Comparison of ENCODE assay signal across 14 mouse cellular contexts in genomic region chr9:35127147-35127546, GRCm38 (mm10). TPM values are rescaled to one million over a fixed set of nuclear protein-coding genes. Genes with fewer than 3 reads are reported as not detected.
DNase-seq lines count a peak whose midpoint lies in the region; ATAC-seq and TF ChIP-seq lines count a peak whose summit lies in the region.
"Had no signal": no experiment of that assay in that cellular context is flagged by ENCODE, and none has a peak within 500 bp of the region (broad histone marks: within the 10 kb centered on the region; RNA-seq: fewer than 3 reads in every experiment).

No protein-coding gene starts in this region.

- no peaks in the 10 kb centered on the region; the same call in 1 of the 2 replicates for H3K4me1 ChIP-seq in kidney, embryonic 16.5 days (ENCODE audit: insufficient read depth, low read length)
- peaks cover 20% of the 10 kb centered on the region for H3K4me1 ChIP-seq in heart, postnatal 0 days (ENCODE audit: control insufficient read depth, insufficient read depth)
- no peaks in the 10 kb centered on the region for H3K4me1 ChIP-seq in neural tube, embryonic 15.5 days
- H3K4me1 ChIP-seq: limb, embryonic 10.5 days had no signal

- TF ChIP-seq CTCF in heart, postnatal 0 days (IDR thresholded peaks at IDR 0.05; ENCODE audit: low read depth) = no peak

- no peak overlapping the region for H3K4me3 ChIP-seq in kidney, embryonic 16.5 days (ENCODE audit: low read length)
- H3K4me3 ChIP-seq in heart, postnatal 0 days (ENCODE audit: low read depth, low read length) = no peak overlapping the region
- H3K4me3 ChIP-seq in neural tube, embryonic 15.5 days (replicated peaks) = no peak overlapping the region
- H3K4me3 ChIP-seq: limb, embryonic 10.5 days had no signal

- WGBS in kidney, embryonic 16.5 days = 69% methylated on average over 6 of the region's 6 CpGs
- WGBS in heart, postnatal 0 days = 63% methylated on average over 6 of the region's 6 CpGs
- WGBS in neural tube, embryonic 15.5 days = 85% methylated on average over 6 of the region's 6 CpGs

- no peaks in the 10 kb centered on the region for H3K27me3 ChIP-seq in kidney, embryonic 16.5 days (ENCODE audit: insufficient read depth, low read length)
- no peaks in the 10 kb centered on the region for H3K27me3 ChIP-seq in heart, postnatal 0 days (ENCODE audit: control insufficient read depth, insufficient read depth, low read length)
- no peaks in the 10 kb centered on the region for H3K27me3 ChIP-seq in neural tube, embryonic 15.5 days (replicated peaks)

- no peak for ATAC-seq in kidney, embryonic 16.5 days (ENCODE audit: low FRiP score, low TSS enrichment)
- no peak for ATAC-seq in heart, postnatal 0 days (ENCODE audit: insufficient read depth, low read depth)
- ATAC-seq in neural tube, embryonic 15.5 days (ENCODE audit: low FRiP score) = no peak

- peaks cover 25% of the 10 kb centered on the region; the same call in 1 of the 2 replicates for H3K36me3 ChIP-seq in kidney, embryonic 16.5 days (ENCODE audit: insufficient read depth, low read length)
- peaks cover 26% of the 10 kb centered on the region for H3K36me3 ChIP-seq in heart, postnatal 0 days (replicated peaks; ENCODE audit: control insufficient read depth, insufficient read depth, low read length)
- peaks cover 22% of the 10 kb centered on the region for H3K36me3 ChIP-seq in neural tube, embryonic 15.5 days

- no peak overlapping the region; the same call in 1 of the 2 replicates for H3K27ac ChIP-seq in kidney, embryonic 16.5 days (ENCODE audit: low read length)
- peak overlapping the region; percentile 55 for H3K27ac ChIP-seq in heart, postnatal 0 days (ENCODE audit: low read depth)
- no peak overlapping the region for H3K27ac ChIP-seq in neural tube, embryonic 15.5 days (replicated peaks)
- H3K27ac ChIP-seq: kidney, postnatal 0 days; limb, embryonic 10.5 days had no signal

- peak; percentile 34 for DNase-seq in kidney, adult 18-20 months
- DNase-seq in heart, postnatal 0 days (ENCODE audit: low spot score) = peak; percentile 44
- DNase-seq in kidney, postnatal 36 days = peak; percentile 71 to 81
- peak; percentile 57 for DNase-seq in lung, postnatal 14 days
- no peak for DNase-seq in left cerebral cortex, postnatal 25 days (ENCODE audit: low spot score in 2 of 2)
- DNase-seq: cerebellum, postnatal 14 days; gastrocnemius, postnatal 14 days; spleen, adult 18-20 months; thymus, postnatal 4 days had no signal

- intact Hi-C loops in left cerebral cortex, postnatal 25 days (cut with DNase I) = no loop called here

- no peak overlapping the region for H3K4me2 ChIP-seq in kidney, embryonic 16.5 days (replicated peaks; ENCODE audit: low read depth, low read length)
- no peak overlapping the region for H3K4me2 ChIP-seq in heart, postnatal 0 days (ENCODE audit: low read depth, low read length)
- no peak overlapping the region for H3K4me2 ChIP-seq in neural tube, embryonic 15.5 days
- H3K4me2 ChIP-seq: midbrain, embryonic 11.5 days had no signal

- H3K9me3 ChIP-seq in kidney, embryonic 16.5 days (ENCODE audit: low read length) = no peaks in the 10 kb centered on the region
- no peaks in the 10 kb centered on the region for H3K9me3 ChIP-seq in heart, postnatal 0 days (replicated peaks; ENCODE audit: control insufficient read depth, low read length)
- H3K9me3 ChIP-seq in neural tube, embryonic 15.5 days (replicated peaks) = no peaks in the 10 kb centered on the region
- H3K9me3 ChIP-seq: limb, embryonic 10.5 days had no signal

- no peak overlapping the region for H3K9ac ChIP-seq in kidney, embryonic 16.5 days (replicated peaks; ENCODE audit: low read length)
- no peak overlapping the region for H3K9ac ChIP-seq in heart, postnatal 0 days (replicated peaks; ENCODE audit: low read depth, low read length)
- H3K9ac ChIP-seq in neural tube, embryonic 15.5 days (replicated peaks) = no peak overlapping the region

- TF ChIP-seq EP300 in heart, postnatal 0 days (IDR thresholded peaks at IDR 0.05; ENCODE audit: low read depth) = 0 out of 2 replicates have a peak, but pooled peaks have one; percentile 23

RNA-seq across cellular contexts. Expression of gene St3gal4, which starts 8.1 kb away (rescaled TPM):
- polyA plus RNA-seq in kidney, embryonic 16.5 days (2015; fragmentation: Nextera tagmentation; extraction: Ambion mirVana) = 19.4 and 20.0 TPM in 2 replicates
- total RNA-seq in heart, postnatal 0 days (2014; rRNA removed; ENCODE audit: low replicate concordance) = 37.2 and 37.6 TPM in 2 replicates
- polyA plus RNA-seq in heart, postnatal 0 days (2015; fragmentation: Nextera tagmentation; extraction: Ambion mirVana) = 24.8 and 25.2 TPM in 2 replicates
- 11.4 and 15.6 TPM in 2 replicates for polyA plus RNA-seq in neural tube, embryonic 15.5 days (2015; fragmentation: Nextera tagmentation; extraction: Ambion mirVana)
- total RNA-seq in left cerebral cortex, postnatal 25 days (2021) = 10 to 100 TPM; 22.7 to 31.3 TPM

RNA-seq across cellular contexts. Expression of gene Dcps, which starts 48.7 kb away (rescaled TPM):
- 98.4 and 102 TPM in 2 replicates for polyA plus RNA-seq in kidney, embryonic 16.5 days (2015; fragmentation: Nextera tagmentation; extraction: Ambion mirVana)
- 36.4 and 54.8 TPM in 2 replicates for total RNA-seq in heart, postnatal 0 days (2014; rRNA removed; ENCODE audit: low replicate concordance)
- 34.9 and 37.9 TPM in 2 replicates for polyA plus RNA-seq in heart, postnatal 0 days (2015; fragmentation: Nextera tagmentation; extraction: Ambion mirVana)
- polyA plus RNA-seq in neural tube, embryonic 15.5 days (2015; fragmentation: Nextera tagmentation; extraction: Ambion mirVana) = 69.1 and 73.7 TPM in 2 replicates
- 10 to 100 TPM; 17.0 to 17.9 TPM for total RNA-seq in left cerebral cortex, postnatal 25 days (2021)

Comparison
In these comparisons a context has a peak if more than half of its experiments do, and no peak if none do; other contexts are left out.
1. DNase-seq: peak in kidney, adult 18-20 months (single experiment), heart, postnatal 0 days (single experiment), kidney, postnatal 36 days (2 of 2) and lung, postnatal 14 days (single experiment); none in left cerebral cortex, postnatal 25 days (0 of 2).